Mouse (Mus musculus): ENCODE results near the gene Ppef1. TPM values are rescaled to one million over a fixed set of nuclear protein-coding genes. Genes with fewer than 3 reads are reported as not detected.

The Ppef1 gene
- total and polyA plus RNA-seq, 3 experiments, result 0.15 TPM; not detected in 2

DNA sequence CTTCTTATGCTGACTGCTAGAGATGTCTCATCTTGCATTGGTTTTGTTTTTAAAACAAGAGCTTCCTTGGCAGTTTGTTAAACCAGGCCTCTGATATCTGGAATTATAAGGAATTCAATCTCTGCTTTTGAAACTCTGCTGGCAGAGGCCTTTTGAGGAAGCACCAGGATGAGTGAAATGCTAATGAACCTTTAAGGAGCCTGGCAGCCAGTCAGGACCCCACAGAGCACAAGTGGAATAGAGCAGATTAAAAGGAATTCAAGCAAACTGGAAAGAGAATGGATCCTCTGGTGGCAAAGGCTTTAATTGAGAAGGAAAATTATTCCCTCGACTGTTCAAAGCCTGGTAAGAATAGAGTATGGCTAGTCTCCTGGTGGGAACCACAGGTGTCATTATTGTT is 36.4 kb downstream of the Ppef1 start:
- Histone ChIP-seq H3K4me3 (ENCODE audit: control insufficient read depth in 1 of 2, insufficient read depth in 1 of 2, low read depth in 2 of 2, low read length in 2 of 2) (no peak overlapping the region), H3K27ac (ENCODE audit: control insufficient read depth, low read depth, low read length) (no peak overlapping the region), H3K79me2 (ENCODE audit: control insufficient read depth, insufficient read depth, low read length, poor library complexity) (no peaks in the 10 kb centered on the region), H3K36me3 (ENCODE audit: control insufficient read depth in 1 of 2, insufficient read depth in 2 of 2, low read length in 2 of 2) (no peaks in the 10 kb centered on the region), H3K27me3 (ENCODE audit: control insufficient read depth in 1 of 2, insufficient read depth in 2 of 2, low read length in 2 of 2) (peaks cover 2% of the 10 kb centered on the region in 2 experiments; a peak in 1 of 4 replicates), H3K4me1 (ENCODE audit: control insufficient read depth in 1 of 2, insufficient read depth in 2 of 2, low read length in 2 of 2) (no peaks in the 10 kb centered on the region; a peak in 1 of 4 replicates), H3K9ac (ENCODE audit: control insufficient read depth, low read depth, low read length, poor library complexity, severe bottlenecking) (no peak overlapping the region), H3K9me3 (replicated peaks; ENCODE audit: insufficient read depth, low read length) (no peaks in the 10 kb centered on the region)
- TF ChIP-seq ZC3H11A (IDR thresholded peaks at IDR 0.05; ENCODE audit: low read depth, low read length) (no peak), SIN3A (IDR thresholded peaks at IDR 0.05; ENCODE audit: low read length) (no peak), KAT2A (conservative IDR thresholded peaks at IDR 0.05; ENCODE audit: low read depth, low read length) (no peak), USF1 (IDR thresholded peaks at IDR 0.05; ENCODE audit: low read depth, low read length) (no peak), CTCF (IDR thresholded peaks at IDR 0.05 in 2 of 3, conservative IDR thresholded peaks at IDR 0.05 in 1 of 3; ENCODE audit: control insufficient read depth in 1 of 3, insufficient read depth in 1 of 3, low read depth in 2 of 3, low read length in 3 of 3, poor library complexity in 1 of 3, severe bottlenecking in 1 of 3) (no peak), SMC3 (IDR thresholded peaks at IDR 0.05; ENCODE audit: low read depth, low read length) (no peak), MYC (IDR thresholded peaks at IDR 0.05; ENCODE audit: low read depth, low read length) (no peak), GATA1 (IDR thresholded peaks at IDR 0.05; ENCODE audit: low read depth, low read length) (no peak), POLR2AphosphoS5 (IDR thresholded peaks at IDR 0.05; ENCODE audit: borderline replicate concordance, low read depth, low read length) (no peak), HCFC1 (IDR thresholded peaks at IDR 0.05; ENCODE audit: low read depth, low read length) (no peak), CHD2 (IDR thresholded peaks at IDR 0.05; ENCODE audit: low read length) (no peak), BHLHE40 (IDR thresholded peaks at IDR 0.05; ENCODE audit: borderline replicate concordance, low read depth, low read length) (no peak), MAX (IDR thresholded peaks at IDR 0.05; ENCODE audit: low read length) (no peak), POLR2A (IDR thresholded peaks at IDR 0.05; ENCODE audit: control insufficient read depth in 1 of 2, insufficient read depth in 1 of 2, low read depth in 1 of 2, low read length in 2 of 2, poor library complexity in 1 of 2) (no peak), ZNF384 (IDR thresholded peaks at IDR 0.05; ENCODE audit: low read depth, low read length) (no peak), EP300 (IDR thresholded peaks at IDR 0.05; ENCODE audit: low read depth in 1 of 2, low read length in 2 of 2) (no peak), MAFK (IDR thresholded peaks at IDR 0.05; ENCODE audit: borderline replicate concordance, low read depth, low read length) (no peak), GABPA (IDR thresholded peaks at IDR 0.05; ENCODE audit: low read depth, low read length) (no peak), ETS1 (IDR thresholded peaks at IDR 0.05; ENCODE audit: low read depth, low read length) (no peak), TAL1 (IDR thresholded peaks at IDR 0.05; ENCODE audit: low read length) (no peak)
- no peak for DNase-seq (ENCODE audit: low read depth, low spot score)

DNA sequence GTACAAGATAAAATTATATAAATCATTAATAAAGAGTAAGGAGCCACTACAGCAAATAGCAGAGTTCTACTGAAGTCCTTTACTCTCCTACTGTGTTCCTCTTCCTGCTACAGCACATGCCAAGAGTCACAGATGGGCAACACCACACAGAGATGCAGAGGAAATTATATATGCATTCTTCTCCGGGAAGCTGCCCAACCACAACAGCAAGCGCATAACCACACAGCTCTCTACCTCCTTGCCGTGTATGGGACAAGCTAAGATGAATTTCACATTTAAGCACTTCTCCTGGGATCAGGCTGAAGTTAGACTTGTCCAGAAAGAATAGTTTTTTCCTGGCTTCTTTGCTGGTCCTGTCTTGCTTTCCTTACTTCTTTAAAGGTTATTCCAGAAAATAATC is 44.0 kb downstream of the Ppef1 start:
- no peak for DNase-seq (ENCODE audit: low read depth, low spot score)
- Histone ChIP-seq H3K9ac (ENCODE audit: control insufficient read depth, low read depth, low read length, poor library complexity, severe bottlenecking) (no peak overlapping the region), H3K36me3 (ENCODE audit: control insufficient read depth in 1 of 2, insufficient read depth in 2 of 2, low read length in 2 of 2) (no peaks in the 10 kb centered on the region), H3K4me1 (ENCODE audit: control insufficient read depth in 1 of 2, insufficient read depth in 2 of 2, low read length in 2 of 2) (no peaks in the 10 kb centered on the region), H3K27ac (ENCODE audit: control insufficient read depth, low read depth, low read length) (no peak overlapping the region), H3K27me3 (ENCODE audit: control insufficient read depth in 1 of 2, insufficient read depth in 2 of 2, low read length in 2 of 2) (no peaks in the 10 kb centered on the region; a peak in 1 of 4 replicates), H3K9me3 (replicated peaks; ENCODE audit: insufficient read depth, low read length) (no peaks in the 10 kb centered on the region), H3K4me3 (ENCODE audit: control insufficient read depth in 1 of 2, insufficient read depth in 1 of 2, low read depth in 2 of 2, low read length in 2 of 2) (no peak overlapping the region), H3K79me2 (ENCODE audit: control insufficient read depth, insufficient read depth, low read length, poor library complexity) (no peaks in the 10 kb centered on the region)
- no peak for TF ChIP-seq ZKSCAN1 (IDR thresholded peaks at IDR 0.05; ENCODE audit: low read depth, low read length)
- TF ChIP-seq TBP (IDR thresholded peaks at IDR 0.05; ENCODE audit: low read depth, low read length), result no peak
- TF ChIP-seq ZC3H11A (IDR thresholded peaks at IDR 0.05; ENCODE audit: low read depth, low read length), result no peak
- TF ChIP-seq CHD2 (IDR thresholded peaks at IDR 0.05; ENCODE audit: low read length), result no peak
- TF ChIP-seq MYC (IDR thresholded peaks at IDR 0.05; ENCODE audit: low read depth, low read length), result no peak
- TF ChIP-seq MAX (IDR thresholded peaks at IDR 0.05; ENCODE audit: low read length), result no peak
- TF ChIP-seq MXI1 (IDR thresholded peaks at IDR 0.05; ENCODE audit: low read depth, low read length), result no peak

Data from MEL (cell line).